Mouse (Mus musculus) forebrain, embryonic 11.5 days (tissue): Measurements from ENCODE around the gene Git2. TPM values are rescaled to one million over a fixed set of nuclear protein-coding genes. Genes with fewer than 3 reads are reported as not detected.

Experiments used
- microRNA-seq: library from miRNA; unstranded; fragments of <30 nt; microRNA quantifications from one replicate; pipeline ENCODE4, GENCODE M21; 2016; ENCODE audit not compliant: insufficient number of aligned reads
- polyA plus RNA-seq: library from polyadenylated mRNA; unstranded; fragments of >200 nt; fragmentation: Nextera tagmentation; extraction: Ambion mirVana; gene quantifications from 2 replicates; pipeline ENCODE4 v1.2.1, GENCODE M21; 2014

Git2 gene
- polyA plus RNA-seq, 1 experiment from 2014 or later, result 41.5 TPM

Small RNA genes within 50 kb of the gene (microRNA-seq; reads per million reads assigned to microRNA genes)
- not detected for gene Mir7028

Other genes starting within 250 kb of the Git2 start
- gene Fam222a, start 207.5 kb downstream of the Git2 start, polyA plus RNA-seq, result 8.7 and 9.4 TPM in 2 replicates
- 0.17 and 0.53 TPM in 2 replicates for gene Trpv4, start 117.1 kb downstream of the Git2 start, polyA plus RNA-seq
- 78.3 and 81.9 TPM in 2 replicates for gene Gltp, start 84.5 kb downstream of the Git2 start, polyA plus RNA-seq
- gene Tchp, start 67.8 kb downstream of the Git2 start, polyA plus RNA-seq, result 19.7 and 22.2 TPM in 2 replicates
- 61.8 and 71.8 TPM in 2 replicates for gene Ankrd13a, start 840 bp downstream of the Git2 start, polyA plus RNA-seq
- gene 1500011B03Rik, start 48.0 kb upstream of the Git2 start, polyA plus RNA-seq, result 133 and 149 TPM in 2 replicates
- gene 4930519G04Rik, start 78.1 kb upstream of the Git2 start, polyA plus RNA-seq, result not detected in 2 replicates
- 0.39 and 0.40 TPM in 2 replicates for gene Gm9936, start 83.2 kb upstream of the Git2 start, polyA plus RNA-seq
- gene Oasl2, start 121.4 kb upstream of the Git2 start, polyA plus RNA-seq, result 1.4 and 1.5 TPM in 2 replicates
- gene Oasl1, start 147.7 kb upstream of the Git2 start, polyA plus RNA-seq, result 0.20 TPM in 1 of 2 replicates, not detected in the other
- 49.8 and 51.5 TPM in 2 replicates for gene 2210016L21Rik, start 166.6 kb upstream of the Git2 start, polyA plus RNA-seq
- gene Hnf1a, start 195.6 kb upstream of the Git2 start, polyA plus RNA-seq, result not detected in 2 replicates
- 31.7 and 39.5 TPM in 2 replicates for gene Sppl3, start 235.6 kb upstream of the Git2 start, polyA plus RNA-seq